Mouse (Mus musculus): ENCODE data around the gene A630095N17Rik.
"Not testable (repeated sequence)": the region's sequence is repeated elsewhere in the genome, so short reads cannot be mapped to it uniquely, and the experiment has no call there.

The A630095N17Rik gene

GRCm38 (mm10) chr1:75243411-75243810 is 11.5 kb upstream of the A630095N17Rik start:
- no peak for DNase-seq (ENCODE audit: low spot score)

DNA sequence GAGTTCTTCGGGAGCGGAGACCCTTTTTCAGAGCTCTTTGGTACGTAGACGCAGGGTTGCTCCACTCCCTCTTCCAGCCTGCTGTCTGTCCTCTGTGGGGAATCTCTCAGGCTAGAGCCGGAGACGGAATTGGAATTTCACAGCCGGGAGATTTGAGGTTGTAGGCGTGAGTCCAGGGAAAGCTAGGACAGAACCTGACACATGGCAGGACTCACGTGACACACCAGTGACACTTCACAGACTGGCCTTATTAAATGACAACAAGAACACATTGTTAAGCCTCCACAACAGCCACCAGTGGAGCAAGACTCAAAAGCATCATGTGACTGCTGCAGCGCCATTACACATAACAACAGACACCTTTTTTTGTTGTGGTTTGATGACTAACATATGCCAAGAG is 7.7 kb upstream of the A630095N17Rik start:
- DNase-seq (ENCODE audit: low spot score) = no peak

- peak; percentile 82 for DNase-seq (ENCODE audit: low spot score)
Observed at GRCm38 (mm10) chr1:75236117-75237050, 4.5 kb upstream of the A630095N17Rik start, which contains the start of gene Dnajb2. TSS of gene Dnajb2 (plus strand) at chr1:75236406.

- peak; percentile 63 for DNase-seq (ENCODE audit: low spot score)
Observed at GRCm38 (mm10) chr1:75234606-75235005, 2.7 kb upstream of the A630095N17Rik start.

GRCm38 (mm10) chr1:75232489-75232888 is 587 bp upstream of the A630095N17Rik start:
- not testable (repeated sequence) for DNase-seq (ENCODE audit: low spot score)

DNA sequence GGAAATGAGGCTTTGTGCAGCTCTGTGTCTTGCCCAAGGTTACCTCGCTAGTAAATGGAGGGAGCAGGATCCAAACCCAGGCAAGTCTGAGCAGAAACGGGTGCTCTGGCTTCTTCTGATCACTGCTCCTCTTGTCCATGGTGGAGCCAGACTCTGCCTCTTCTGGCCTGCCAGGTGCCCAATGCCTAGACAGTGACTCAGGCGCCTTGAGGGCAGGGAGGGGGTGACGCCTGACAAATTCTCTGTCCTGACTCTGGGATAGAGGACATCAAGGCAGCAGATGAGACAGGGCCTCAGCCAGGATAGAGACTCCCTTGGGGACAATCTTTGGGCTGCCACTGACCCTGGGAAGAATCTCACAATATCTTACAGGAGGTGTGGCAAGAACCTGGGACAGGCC is 678 bp downstream of the A630095N17Rik start:
- no peak for DNase-seq (ENCODE audit: low spot score)

DNA sequence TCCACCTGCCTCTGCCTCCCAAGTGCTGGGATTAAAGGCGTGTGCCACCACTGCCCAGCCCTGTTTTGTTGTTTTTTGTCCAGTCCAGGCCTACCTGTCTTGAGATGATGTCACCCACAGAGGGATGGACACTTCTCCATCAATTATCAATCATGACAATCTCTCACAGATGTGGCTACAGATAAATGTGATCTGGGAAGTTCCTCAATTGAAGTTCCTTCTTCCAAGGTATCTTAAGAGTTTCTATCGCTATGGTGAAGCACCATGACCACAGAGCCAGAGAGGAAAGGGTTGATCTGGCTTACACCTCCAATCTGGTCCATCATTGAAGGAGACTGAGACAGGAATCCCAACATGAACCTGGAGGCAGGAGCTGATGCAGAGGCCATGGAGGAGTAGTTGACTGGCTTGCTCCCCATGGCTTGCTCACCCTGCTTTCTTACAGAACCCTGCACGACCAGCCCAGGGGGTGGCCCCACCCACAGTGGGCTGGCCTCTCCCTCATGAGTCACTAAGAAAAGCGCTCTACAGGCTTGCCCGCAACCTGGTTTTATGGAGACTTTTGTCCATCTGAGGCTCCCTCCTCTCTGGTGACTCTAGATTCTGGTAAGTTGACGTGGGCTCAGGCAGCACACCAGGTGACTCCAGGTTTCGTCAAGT is 1.4 kb downstream of the A630095N17Rik start:
- no peak for DNase-seq (ENCODE audit: low spot score)

DNA sequence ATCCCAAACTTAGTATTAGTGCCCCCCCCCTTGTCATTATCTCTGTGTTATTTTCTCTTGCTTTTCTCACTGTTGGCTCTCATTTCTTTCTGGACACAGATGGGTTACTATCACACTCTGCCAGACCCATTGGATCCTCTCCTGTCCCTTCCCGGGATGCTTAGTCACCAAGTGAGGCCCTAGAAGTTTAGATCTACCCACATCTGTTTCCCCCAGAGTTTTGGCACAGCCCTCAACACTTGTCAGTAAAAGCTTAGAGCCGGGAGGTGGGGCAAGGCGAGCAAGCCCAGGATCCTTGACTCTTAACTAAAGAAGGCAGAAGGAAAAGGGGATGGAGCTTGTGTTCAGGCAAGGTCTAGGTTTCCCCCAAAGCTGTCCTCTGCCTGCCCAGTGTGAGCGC is 2.7 kb downstream of the A630095N17Rik start:
- DNase-seq (ENCODE audit: low spot score) = peak; percentile 23

GRCm38 (mm10) chr1:75227653-75228052 is 4.2 kb downstream of the A630095N17Rik start:
- no peak for DNase-seq (ENCODE audit: low spot score)

GRCm38 (mm10) chr1:75226138-75226537 is 5.8 kb downstream of the A630095N17Rik start:
- DNase-seq (ENCODE audit: low spot score) = no peak

- DNase-seq (ENCODE audit: low spot score) = no peak
Observed at GRCm38 (mm10) chr1:75225473-75225872, 6.4 kb downstream of the A630095N17Rik start.

- no peak for DNase-seq (ENCODE audit: low spot score)
Observed at GRCm38 (mm10) chr1:75223532-75223931, 8.4 kb downstream of the A630095N17Rik start.

- no peak for DNase-seq (ENCODE audit: low spot score)
Observed at GRCm38 (mm10) chr1:75222926-75223325, 9.0 kb downstream of the A630095N17Rik start.

- DNase-seq (ENCODE audit: low spot score) = no peak
Observed at GRCm38 (mm10) chr1:75221538-75221937, 10.4 kb downstream of the A630095N17Rik start.

GRCm38 (mm10) chr1:75219531-75219930 is 12.4 kb downstream of the A630095N17Rik start, which contains the start of gene Tuba4a:
TSS of gene Tuba4a (minus strand) at chr1:75219865.
- no peak for DNase-seq (ENCODE audit: low spot score)

GRCm38 (mm10) chr1:75219078-75219477 is 12.8 kb downstream of the A630095N17Rik start:
- DNase-seq (ENCODE audit: low spot score) = peak; percentile 12

DNA sequence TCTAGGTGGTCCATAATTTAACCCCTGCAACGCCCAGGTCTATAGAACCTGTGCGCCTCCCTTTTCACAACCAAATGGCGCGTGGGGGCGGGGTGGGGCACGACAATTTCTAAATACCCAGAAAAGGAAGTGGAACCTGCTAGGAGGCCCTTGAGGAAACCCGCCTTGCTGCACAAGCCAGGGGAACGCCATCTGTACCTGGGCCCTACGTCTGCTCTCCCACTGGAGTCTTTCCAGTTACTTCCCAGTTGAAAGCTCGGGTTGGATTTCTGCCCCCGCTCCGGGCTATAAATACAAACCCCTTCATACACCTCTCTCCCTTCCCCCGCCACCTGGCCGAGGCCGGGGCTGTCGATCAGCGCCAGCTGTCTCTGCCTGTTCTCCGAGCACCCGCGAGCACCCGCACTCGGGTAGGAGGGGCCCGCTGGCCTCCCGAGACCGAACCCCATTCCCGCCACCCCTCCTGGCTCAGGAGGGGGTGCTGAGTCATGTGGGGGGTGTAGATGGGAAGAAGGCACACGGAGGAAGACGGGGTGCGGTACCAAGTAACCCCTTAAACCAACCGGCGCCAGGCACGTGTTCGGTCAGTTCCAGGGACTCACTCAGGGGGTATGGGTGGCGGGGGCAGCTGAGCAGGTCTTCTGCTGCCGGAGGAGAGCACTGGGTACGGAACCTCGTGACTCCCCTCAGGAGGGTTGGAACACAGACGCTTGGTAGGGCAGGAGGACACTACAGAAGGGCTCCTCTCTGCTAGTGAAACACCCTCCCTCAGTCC is 13.5 kb downstream of the A630095N17Rik start:
- no peak for DNase-seq (ENCODE audit: low spot score)

- DNase-seq (ENCODE audit: low spot score) = no peak
Observed at GRCm38 (mm10) chr1:75217893-75218226, 14.0 kb downstream of the A630095N17Rik start.

DNA sequence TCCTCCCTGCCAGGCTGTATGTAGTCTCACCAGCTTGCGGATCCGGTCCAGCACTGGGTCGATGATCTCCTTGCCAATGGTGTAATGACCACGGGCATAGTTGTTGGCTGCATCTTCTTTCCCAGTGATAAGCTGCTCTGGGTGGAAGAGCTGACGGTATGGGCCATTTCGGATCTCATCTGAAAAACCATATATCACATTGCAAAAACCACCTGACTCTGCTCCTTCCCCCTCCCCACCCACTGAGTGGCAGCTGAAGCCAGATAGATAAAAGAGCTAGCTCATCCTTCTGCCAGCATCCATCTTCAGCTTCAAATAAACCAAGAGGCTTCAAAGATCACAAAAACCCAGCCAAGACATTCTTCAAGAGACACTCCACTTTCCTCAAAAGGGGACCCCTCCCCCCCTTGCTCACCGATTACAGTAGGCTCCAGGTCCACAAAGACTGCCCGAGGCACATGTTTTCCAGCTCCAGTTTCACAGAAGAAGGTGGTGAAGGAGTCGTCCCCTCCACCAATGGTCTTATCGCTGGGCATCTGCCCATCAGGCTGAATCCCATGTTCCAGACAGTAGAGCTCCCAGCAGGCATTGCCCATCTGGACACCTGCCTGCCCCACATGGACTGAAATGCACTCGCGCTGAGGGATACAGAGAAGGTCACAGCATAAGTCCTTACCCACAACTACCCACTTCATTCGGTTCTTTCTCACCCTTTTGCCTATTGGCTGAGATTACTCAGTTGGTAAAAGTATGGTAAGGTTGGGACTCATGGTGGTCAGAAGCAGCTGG is 14.9 kb downstream of the A630095N17Rik start:
- DNase-seq (ENCODE audit: low spot score) = no peak

- DNase-seq (ENCODE audit: low spot score) = no peak
Observed at GRCm38 (mm10) chr1:75215785-75216184, 16.1 kb downstream of the A630095N17Rik start.

GRCm38 (mm10) chr1:75214886-75215285 is 17.0 kb downstream of the A630095N17Rik start:
- peak; percentile 28 for DNase-seq (ENCODE audit: low spot score)
